Mouse (Mus musculus) kidney, postnatal 0 days (tissue): ENCODE results near the gene Adgre4. TPM values are rescaled to one million over a fixed set of nuclear protein-coding genes. Genes with fewer than 3 reads are reported as not detected.

ENCODE experiments used
- ATAC-seq: fragments of 200-750 bp; cut with Nextera tagmentation; replicated peaks from 2 replicates; pipeline ENCODE4 v1.8.0; 2017; ENCODE audit warnings: low read depth, moderate number of reproducible peaks, moderate TSS enrichment, moderate library complexity; ENCODE audit not compliant: low FRiP score
- DNase-seq: peaks from one replicate; pipeline ENCODE4 v3.0.0-alpha.2; 2016; ENCODE audit warnings: low spot score
- H3K27ac ChIP-seq: fragments of 300-500 bp; sonication (generic); 2 replicates; pipeline ENCODE4 v1.5.1; 2014; ENCODE audit warnings: mild to moderate bottlenecking
- H3K27me3 ChIP-seq: fragments of 300-500 bp; sonication (generic); 2 replicates; pipeline ENCODE4 v1.6.1; 2014; ENCODE audit warnings: low read length, mixed read lengths; ENCODE audit not compliant: insufficient read depth
- H3K36me3 ChIP-seq: fragments of 300-500 bp; sonication (generic); 2 replicates; pipeline ENCODE4 v1.6.1; 2014; ENCODE audit warnings: low read length, mixed read lengths; ENCODE audit not compliant: insufficient read depth
- H3K4me1 ChIP-seq: fragments of 300-500 bp; sonication (generic); replicated peaks from 2 replicates; pipeline ENCODE4 v1.6.1; 2014; ENCODE audit warnings: antibody characterized with exemption, low read length, mixed read lengths; ENCODE audit not compliant: insufficient read depth
- H3K4me2 ChIP-seq: fragments of 300-500 bp; sonication (generic); 2 replicates; pipeline ENCODE4 v1.6.1; 2014; ENCODE audit warnings: mild to moderate bottlenecking, low read length, moderate library complexity, mixed read lengths
- H3K4me3 ChIP-seq: fragments of 300-500 bp; sonication (generic); replicated peaks from 2 replicates; pipeline ENCODE4 v1.5.1; 2014; ENCODE audit warnings: low read depth, low read length
- H3K9ac ChIP-seq: fragments of 300-500 bp; sonication (generic); 2 replicates; pipeline ENCODE4 v1.6.1; 2014; ENCODE audit warnings: low read depth, low read length
- H3K9me3 ChIP-seq: fragments of 300-500 bp; sonication (generic); replicated peaks from 2 replicates; pipeline ENCODE4 v1.6.1; 2016; ENCODE audit warnings: low read length, inconsistent platforms, mixed read lengths
- CTCF ChIP-seq: IDR thresholded peaks from 2 replicates; pipeline ENCODE4 v1.5.1; 2016; ENCODE audit warnings: antibody characterized with exemption, low read depth, mild to moderate bottlenecking, moderate library complexity
- WGBS: fragments of 180-500 bp; shearing (Covaris S2); extraction: QIAGEN DNeasy Blood & Tissue Kit; methylation state at CpG from one replicate; pipeline ENCODE4 v1.1.7; 2014; 5-methylcytosine and 5-hydroxymethylcytosine counted together
- polyA plus RNA-seq: library from polyadenylated mRNA; unstranded; fragments of >200 nt; fragmentation: Nextera tagmentation; extraction: Ambion mirVana; gene quantifications from 2 replicates; pipeline ENCODE4 v1.2.1, GENCODE M21; 2015

The Adgre4 gene
- polyA plus RNA-seq, 1 experiment from 2014 or later, result 0.20 TPM

GRCm38 (mm10) chr17:55903087-55903486 is 153.3 kb downstream of the Adgre4 start:
- peak overlapping the region; percentile 50 for H3K27ac ChIP-seq
- H3K9me3 ChIP-seq, result 0 out of 2 replicates have a peak, but pooled peaks cover 3% of the 10 kb centered on the region
- H3K36me3 ChIP-seq, result 0 out of 2 replicates have a peak, but pooled peaks cover 3% of the 10 kb centered on the region
- 49% methylated on average over 2 of the region's 2 CpGs for WGBS
- H3K4me3 ChIP-seq, result no peak overlapping the region
- H3K4me1 ChIP-seq, result no peaks in the 10 kb centered on the region
- ATAC-seq, result no peak
- no peak overlapping the region for H3K9ac ChIP-seq
- no peak overlapping the region for H3K4me2 ChIP-seq
- no peak for DNase-seq
- no peaks in the 10 kb centered on the region for H3K27me3 ChIP-seq
- TF ChIP-seq CTCF, result no peak

Other genes starting within 250 kb of the Adgre4 start
- not detected in 2 replicates for gene Vmn2r118, start 124.8 kb upstream of the Adgre4 start, polyA plus RNA-seq
- gene Pot1b, start 37.4 kb upstream of the Adgre4 start, polyA plus RNA-seq, result 3.9 and 4.4 TPM in 2 replicates
- gene Zfp119a, start 128.9 kb downstream of the Adgre4 start, polyA plus RNA-seq, result 10.8 and 12.0 TPM in 2 replicates
- gene Zfp959, start 142.1 kb downstream of the Adgre4 start, polyA plus RNA-seq, result 10.8 and 13.0 TPM in 2 replicates
- gene Zfp119b, start 199.5 kb downstream of the Adgre4 start, polyA plus RNA-seq, result 8.1 and 10.6 TPM in 2 replicates
- gene Ebi3, start 202.7 kb downstream of the Adgre4 start, polyA plus RNA-seq, result 1.6 and 1.8 TPM in 2 replicates
- 21.1 and 22.4 TPM in 2 replicates for gene Yju2, start 209.1 kb downstream of the Adgre4 start, polyA plus RNA-seq
- gene Shd, start 220.5 kb downstream of the Adgre4 start, polyA plus RNA-seq, result 54.2 and 56.6 TPM in 2 replicates
- 6.7 and 7.2 TPM in 2 replicates for gene Fsd1, start 236.5 kb downstream of the Adgre4 start, polyA plus RNA-seq